Mouse (Mus musculus) left cerebral cortex, adult 2 months (tissue): ENCODE results near the gene Foxp3. TPM values are rescaled to one million over a fixed set of nuclear protein-coding genes. Genes with fewer than 3 reads are reported as not detected.

Source experiments
- DNase-seq, 2 experiments: peaks; one replicate each; pipeline ENCODE4 v3.0.0; 2021 to 2022; ENCODE audit warnings: low spot score in 2 of 2, mixed read lengths in 1 of 2; ENCODE audit errors: extremely low spot score in 1 of 2
- H3K27ac ChIP-seq: fragments of 200-600 bp; 2 replicates; pipeline ENCODE4 v1.8.1; 2022
- H3K4me3 ChIP-seq: fragments of 200-600 bp; 2 replicates; pipeline ENCODE4 v1.8.1; 2022
- CTCF ChIP-seq: fragments of 200-600 bp; IDR thresholded peaks from 2 replicates; pipeline ENCODE4 v1.8.1; 2022; ENCODE audit warnings: antibody characterized with exemption, mild to moderate bottlenecking, moderate library complexity
- intact Hi-C: fragments of 180-260 bp; cut with DNase I; formaldehyde crosslinking; loops from one replicate; pipeline ENCODE4 v1.15.1; 2025
- total RNA-seq, 2 experiments: library from RNA; stranded (reverse); gene quantifications; 2 replicates each; pipeline ENCODE4 v1.2.3; 2021

Foxp3 gene
- total RNA-seq, 2 experiments from 2014 or later = not detected

DNA sequence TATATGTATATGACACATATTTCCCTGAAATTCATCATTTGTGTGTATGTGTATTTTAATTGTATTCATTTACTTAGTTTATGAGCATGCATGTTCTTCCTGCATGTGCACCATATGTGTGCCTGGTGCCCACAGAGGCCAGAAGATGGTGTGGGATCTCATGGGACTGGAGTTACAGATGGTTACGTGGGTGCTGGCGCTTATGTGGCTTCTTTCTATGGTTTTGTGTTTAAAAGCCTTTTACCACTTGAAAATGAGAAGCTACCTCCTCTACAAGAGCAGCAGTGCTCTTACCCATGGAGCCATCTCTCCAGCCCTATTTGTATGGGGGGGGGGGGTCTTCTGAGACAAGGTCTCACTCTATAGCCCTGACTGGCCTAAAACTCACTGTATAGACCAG lies 7.7 kb downstream of the Foxp3 start:
- DNase-seq = no peak
- intact Hi-C loops = no loop called here
- Histone ChIP-seq H3K27ac (no peak overlapping the region), H3K4me3 (no peak overlapping the region)
- TF ChIP-seq CTCF = no peak

DNA sequence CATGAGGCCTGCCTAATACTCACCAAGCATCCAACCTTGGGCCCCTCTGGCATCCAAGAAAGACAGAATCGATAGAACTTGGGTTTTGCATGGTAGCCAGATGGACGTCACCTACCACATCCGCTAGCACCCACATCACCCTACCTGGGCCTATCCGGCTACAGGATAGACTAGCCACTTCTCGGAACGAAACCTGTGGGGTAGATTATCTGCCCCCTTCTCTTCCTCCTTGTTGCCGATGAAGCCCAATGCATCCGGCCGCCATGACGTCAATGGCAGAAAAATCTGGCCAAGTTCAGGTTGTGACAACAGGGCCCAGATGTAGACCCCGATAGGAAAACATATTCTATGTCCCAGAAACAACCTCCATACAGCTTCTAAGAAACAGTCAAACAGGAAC lies 10.4 kb downstream of the Foxp3 start:
- H3K4me3 ChIP-seq = no peak overlapping the region
- intact Hi-C loops = no loop called here
- TF ChIP-seq CTCF = no peak
- no peak overlapping the region for H3K27ac ChIP-seq
- DNase-seq = no peak

DNA sequence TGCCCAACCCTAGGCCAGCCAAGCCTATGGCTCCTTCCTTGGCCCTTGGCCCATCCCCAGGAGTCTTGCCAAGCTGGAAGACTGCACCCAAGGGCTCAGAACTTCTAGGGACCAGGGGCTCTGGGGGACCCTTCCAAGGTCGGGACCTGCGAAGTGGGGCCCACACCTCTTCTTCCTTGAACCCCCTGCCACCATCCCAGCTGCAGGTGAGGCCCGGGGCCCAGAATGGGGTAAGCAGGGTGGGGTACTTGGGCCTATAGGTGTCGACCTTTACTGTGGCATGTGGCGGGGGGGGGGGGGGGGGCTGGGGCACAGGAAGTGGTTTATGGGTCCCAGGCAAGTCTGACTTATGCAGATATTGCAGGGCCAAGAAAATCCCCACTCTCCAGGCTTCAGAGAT lies 12.9 kb downstream of the Foxp3 start:
- H3K4me3 ChIP-seq = no peak overlapping the region
- DNase-seq = no peak
- no peak overlapping the region for H3K27ac ChIP-seq
- TF ChIP-seq CTCF = no peak
- intact Hi-C loops = no loop called here

DNA sequence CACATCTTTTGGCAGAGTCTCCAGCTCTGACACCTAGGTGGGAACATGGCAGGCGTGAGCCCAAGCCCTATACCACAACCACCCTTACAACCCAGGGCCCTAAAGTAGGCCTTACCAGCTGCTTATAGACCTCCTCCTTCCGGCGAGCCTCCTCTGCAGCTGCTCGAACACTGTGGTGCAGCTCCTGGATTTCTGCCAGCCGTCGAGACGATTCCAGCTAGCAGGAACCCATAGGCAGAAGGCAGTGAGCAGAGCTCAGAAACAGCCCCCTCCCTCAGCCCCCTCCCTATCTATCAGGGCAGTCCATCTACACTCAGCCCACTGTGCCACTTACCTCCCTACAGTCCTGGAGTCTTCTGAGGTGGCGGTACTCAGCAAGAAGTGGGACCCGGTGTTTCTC lies 21.9 kb downstream of the Foxp3 start:
- intact Hi-C loops = no loop called here
- H3K27ac ChIP-seq = no peak overlapping the region
- DNase-seq = no peak
- TF ChIP-seq CTCF = no peak
- H3K4me3 ChIP-seq = no peak overlapping the region

DNA sequence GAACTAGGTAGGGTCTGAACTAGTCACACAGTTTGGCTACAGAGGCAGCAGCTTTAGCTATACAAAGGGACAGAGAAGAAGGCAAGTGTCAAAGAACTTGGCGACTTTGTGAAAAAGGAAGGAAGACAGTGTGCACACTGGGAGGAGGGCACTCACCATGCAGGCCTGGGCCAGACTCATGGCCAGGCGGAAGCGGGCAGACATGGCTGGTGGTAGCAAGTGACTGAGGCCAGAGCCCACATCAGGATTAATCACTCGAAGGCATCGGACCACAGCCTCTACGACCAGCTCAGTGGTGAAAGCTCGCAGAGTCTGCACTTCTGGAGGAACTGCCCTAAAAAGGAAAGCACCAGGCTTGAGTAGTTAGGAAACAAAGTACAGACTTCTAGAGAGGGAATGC lies 30.6 kb downstream of the Foxp3 start:
- H3K4me3 ChIP-seq = no peak overlapping the region
- no peak for DNase-seq
- H3K27ac ChIP-seq = no peak overlapping the region
- TF ChIP-seq CTCF = no peak
- intact Hi-C loops = no loop called here

DNA sequence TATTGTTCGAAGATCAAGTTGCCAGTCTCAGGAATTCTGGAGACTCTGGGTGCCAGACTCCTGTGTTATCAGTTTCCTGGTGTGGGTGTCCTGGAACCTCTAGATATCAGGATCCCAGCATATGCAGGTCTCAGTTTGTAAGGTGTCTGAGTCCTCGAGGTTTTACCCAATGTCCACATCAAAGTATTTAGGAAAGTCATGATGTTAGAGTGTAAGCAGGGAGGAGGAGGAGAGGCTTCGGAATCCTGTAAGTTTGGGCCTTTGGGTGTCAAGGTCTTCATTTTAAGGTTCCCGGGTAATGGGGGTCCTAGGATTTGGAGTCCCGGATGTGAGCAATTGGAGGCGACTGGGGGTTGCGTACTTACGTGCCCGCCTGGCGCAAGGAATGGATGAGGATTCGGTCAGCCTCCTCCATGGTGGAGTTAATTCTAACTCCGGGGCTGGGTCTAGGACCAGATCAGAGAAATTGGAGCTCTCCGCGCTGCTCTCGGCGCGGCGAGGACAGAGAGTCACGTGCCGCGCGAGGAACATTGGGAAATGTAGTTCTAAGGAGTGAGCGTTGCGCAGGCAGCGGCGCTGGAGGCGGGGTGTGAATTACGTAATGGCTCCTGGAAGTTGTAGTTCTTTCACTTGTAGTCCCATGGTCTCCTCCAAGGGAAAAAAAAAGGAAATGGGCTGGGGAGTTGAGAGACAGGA lies 31.6 kb downstream of the Foxp3 start, which contains the start of gene Ccdc22:
Gene Ccdc22, minus strand, starts transcription at position 639 of the 696 bp plus-strand sequence.
- peak within 1 kb of the TSS; percentile 82 for H3K27ac ChIP-seq
- intact Hi-C loops = loop anchor here (5.0 kb wide), 2 partner anchors 37 to 72 kb away; no protein-coding TSS in a partner anchor
- peak; percentile 77 to 84 for DNase-seq
- no peak for TF ChIP-seq CTCF
- H3K4me3 ChIP-seq = peak within 1 kb of the TSS; percentile 60

DNA sequence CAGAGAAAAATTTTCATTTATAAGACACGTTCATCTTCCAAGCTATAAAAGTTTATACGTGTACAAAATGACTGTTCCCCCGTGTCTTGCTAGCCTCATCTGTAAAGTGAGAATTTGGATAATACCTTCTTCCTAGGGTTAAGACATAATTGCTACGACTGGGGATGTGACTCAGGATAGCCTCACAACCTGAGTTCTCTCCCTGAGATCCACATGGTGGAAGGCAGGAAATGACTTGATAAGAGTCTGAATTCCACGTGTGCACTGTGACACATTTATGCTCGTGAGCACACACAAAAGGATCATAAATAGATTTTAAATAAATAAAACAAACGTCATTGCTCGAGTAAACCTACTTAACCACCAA lies 32.1 kb downstream of the Foxp3 start:
- intact Hi-C loops = loop anchor here (5.0 kb wide), 2 partner anchors 37 to 72 kb away; no protein-coding TSS in a partner anchor
- DNase-seq = no peak
- TF ChIP-seq CTCF = no peak
- no peak overlapping the region for H3K4me3 ChIP-seq
- H3K27ac ChIP-seq = no peak overlapping the region

DNA sequence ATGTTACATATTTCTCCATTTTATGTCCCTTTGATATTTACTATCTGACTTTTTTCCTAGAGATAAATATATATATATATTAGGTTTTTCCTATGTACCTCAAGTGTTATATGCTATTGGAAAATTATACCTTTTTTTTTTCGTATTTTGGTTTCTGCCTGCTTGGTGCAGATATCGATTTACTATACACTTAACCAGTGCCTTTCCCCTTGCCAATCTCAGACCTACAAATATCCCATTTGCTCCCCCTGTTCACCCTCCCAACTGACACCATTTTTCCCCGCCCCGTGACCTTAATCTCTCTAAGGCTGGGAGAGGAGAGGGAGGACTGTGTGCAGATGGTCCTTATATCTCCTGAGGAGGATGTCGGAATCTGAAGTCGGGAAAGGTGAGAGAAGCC lies 33.3 kb downstream of the Foxp3 start, which contains the start of gene Cacna1f:
Gene Cacna1f, plus strand, starts transcription at position 301 of the 400 bp plus-strand sequence.
- no peak for TF ChIP-seq CTCF
- intact Hi-C loops = loop anchor here (5.0 kb wide), 2 partner anchors 36 to 71 kb away; no protein-coding TSS in a partner anchor
- Histone ChIP-seq H3K27ac (no peak within 1 kb of the TSS), H3K4me3 (no peak within 1 kb of the TSS)
- no peak for DNase-seq

DNA sequence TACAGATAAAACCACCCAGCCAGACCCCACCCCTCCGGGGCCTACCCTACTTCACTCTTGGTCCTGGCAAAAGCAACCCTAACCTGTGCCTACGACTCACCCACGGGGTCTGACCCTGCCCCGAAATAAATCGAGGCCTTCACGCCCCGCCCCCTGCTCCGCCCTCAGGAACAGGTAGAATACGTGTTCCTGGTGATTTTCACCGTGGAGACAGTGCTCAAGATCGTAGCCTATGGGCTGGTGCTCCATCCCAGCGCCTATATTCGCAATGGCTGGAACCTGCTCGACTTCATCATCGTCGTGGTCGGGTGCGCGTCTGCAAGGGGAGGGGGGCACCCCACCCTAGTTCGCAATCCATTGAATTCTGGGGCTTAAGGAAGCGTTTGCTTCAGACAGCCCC lies 36.6 kb downstream of the Foxp3 start:
- peak overlapping the region; percentile 83 for H3K27ac ChIP-seq
- intact Hi-C loops = no loop called here
- H3K4me3 ChIP-seq = peak overlapping the region; percentile 43
- no peak for TF ChIP-seq CTCF
- DNase-seq = no peak

DNA sequence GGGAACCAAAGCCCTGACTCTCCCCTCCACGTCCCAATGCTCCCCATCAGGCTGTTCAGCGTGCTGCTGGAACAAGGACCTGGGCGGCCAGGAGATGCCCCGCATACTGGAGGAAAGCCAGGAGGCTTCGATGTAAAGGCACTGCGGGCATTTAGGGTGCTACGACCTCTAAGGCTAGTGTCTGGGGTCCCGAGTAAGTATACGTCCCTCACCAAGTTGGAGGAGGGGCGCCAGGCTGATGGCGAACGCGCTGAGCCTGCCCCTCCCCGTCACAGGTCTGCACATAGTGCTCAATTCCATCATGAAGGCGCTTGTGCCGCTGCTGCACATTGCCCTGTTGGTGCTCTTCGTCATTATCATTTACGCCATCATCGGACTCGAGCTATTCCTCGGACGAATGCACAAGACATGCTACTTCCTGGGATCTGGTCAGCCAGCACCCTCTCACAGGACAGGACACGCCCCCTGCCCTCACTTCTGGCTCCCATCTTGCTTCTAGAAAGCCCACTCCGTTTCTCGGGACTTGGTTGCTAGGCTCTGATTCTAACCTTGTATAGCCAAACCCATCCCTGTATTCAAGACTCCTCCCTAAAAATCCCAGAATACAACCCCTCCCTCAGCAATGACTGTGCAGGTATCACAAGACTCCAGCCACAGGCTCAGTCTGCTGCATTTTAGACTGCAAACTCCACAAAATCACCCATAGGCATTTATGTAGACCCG lies 37.3 kb downstream of the Foxp3 start:
- intact Hi-C loops = no loop called here
- no peak for DNase-seq

DNA sequence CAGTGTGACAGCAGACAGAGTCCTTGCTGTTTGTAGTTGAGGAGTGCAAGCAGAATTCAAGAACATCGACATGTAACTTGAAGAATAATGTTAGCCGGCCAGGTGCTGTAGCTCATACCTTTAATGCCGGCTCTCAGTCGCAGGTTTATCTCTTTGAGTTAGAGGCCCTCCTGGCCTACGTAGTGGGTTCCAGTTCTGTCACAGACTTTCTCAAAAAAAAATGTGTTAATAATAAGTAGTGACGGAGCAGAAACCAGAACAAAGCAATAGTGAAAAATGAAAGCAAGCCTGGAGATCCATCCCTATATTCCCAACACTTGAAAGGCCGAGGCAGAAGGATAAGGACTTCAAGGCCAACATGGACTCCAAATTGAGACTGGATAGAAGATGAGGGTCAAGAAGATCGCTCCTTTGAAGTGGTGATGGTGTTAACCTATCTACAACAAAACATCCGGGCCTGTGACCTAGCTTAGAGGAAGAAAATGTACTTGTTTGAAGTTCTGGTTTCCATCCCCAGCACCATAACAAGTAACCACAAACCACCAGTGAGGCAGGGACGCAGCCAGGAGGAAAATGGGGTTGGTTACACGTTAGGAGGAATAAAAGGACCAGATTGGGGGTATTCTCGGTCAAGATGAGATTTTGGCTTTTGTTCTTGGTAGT lies 44.6 kb downstream of the Foxp3 start:
- intact Hi-C loops = no loop called here
- H3K27ac ChIP-seq = no peak overlapping the region
- H3K4me3 ChIP-seq = no peak overlapping the region
- TF ChIP-seq CTCF = no peak
- no peak for DNase-seq

More for the DNA sequence above, 37.3 kb downstream of the Foxp3 start:
- peak overlapping the region; percentile 43 for H3K4me3 ChIP-seq
- TF ChIP-seq CTCF = no peak
- H3K27ac ChIP-seq = peak overlapping the region; percentile 83

DNA sequence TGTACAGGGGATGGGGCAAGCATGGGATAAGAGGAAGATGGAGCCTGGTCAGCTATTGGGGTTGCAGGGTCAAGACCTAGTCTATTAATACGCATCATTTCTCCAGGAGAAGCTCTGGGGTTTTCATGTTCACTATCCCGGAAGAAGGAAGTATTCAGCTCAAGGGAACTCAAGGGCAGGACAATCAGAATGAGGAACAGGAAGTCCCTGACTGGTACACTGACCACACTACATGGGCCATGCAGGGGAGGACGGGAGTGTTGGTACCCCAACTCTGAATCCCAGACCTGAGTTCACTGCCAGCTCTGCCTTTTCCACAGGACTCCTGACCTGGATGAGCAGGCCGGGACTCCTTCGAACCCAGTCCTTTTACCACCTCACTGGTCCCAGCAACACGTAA lies 59.1 kb downstream of the Foxp3 start:
- Histone ChIP-seq H3K27ac (no peak overlapping the region), H3K4me3 (no peak overlapping the region)
- intact Hi-C loops = loop anchor here (10.0 kb wide), 1 partner anchor 318 kb away; the partner anchor contains the start of gene Clcn5
- TF ChIP-seq CTCF = no peak
- DNase-seq = no peak
